Mouse (Mus musculus) small intestine, adult 2 months (tissue): ENCODE results near the gene Dpp6.

Experiments
- CTCF ChIP-seq: fragments of 200-500 bp; IDR thresholded peaks from 2 replicates; pipeline ENCODE4 v1.5.1; 2012; ENCODE audit warnings: low read depth, mild to moderate bottlenecking, control low read depth, inconsistent platforms, low read length, moderate library complexity, mixed read lengths; ENCODE audit not compliant: insufficient replicate concordance, insufficient read length; ENCODE audit errors: extremely low read depth
- POLR2A ChIP-seq: fragments of 200-500 bp; IDR thresholded peaks from 2 replicates; pipeline ENCODE4 v1.6.1; 2012; ENCODE audit warnings: low read depth, mild to moderate bottlenecking, control low read depth, inconsistent platforms, low read length, moderate library complexity

GRCm38 (mm10) chr5:26979755-26980154 lies 162.8 kb downstream of the Dpp6 start:
- TF ChIP-seq CTCF (no peak), POLR2A (no peak)
